Mouse (Mus musculus) urinary bladder, postnatal 36 days (tissue): ENCODE measurements around the gene Phgdh.

ENCODE experiments used
- DNase-seq, 2 experiments: peaks; one replicate each; pipeline ENCODE4 v3.0.0; 2022; ENCODE audit warnings: low spot score in 2 of 2, mixed read lengths in 1 of 2

The Phgdh gene

GRCm38 (mm10) chr3:98348106-98348505 lies 8.3 kb upstream of the Phgdh start:
- DNase-seq = no peak

DNA sequence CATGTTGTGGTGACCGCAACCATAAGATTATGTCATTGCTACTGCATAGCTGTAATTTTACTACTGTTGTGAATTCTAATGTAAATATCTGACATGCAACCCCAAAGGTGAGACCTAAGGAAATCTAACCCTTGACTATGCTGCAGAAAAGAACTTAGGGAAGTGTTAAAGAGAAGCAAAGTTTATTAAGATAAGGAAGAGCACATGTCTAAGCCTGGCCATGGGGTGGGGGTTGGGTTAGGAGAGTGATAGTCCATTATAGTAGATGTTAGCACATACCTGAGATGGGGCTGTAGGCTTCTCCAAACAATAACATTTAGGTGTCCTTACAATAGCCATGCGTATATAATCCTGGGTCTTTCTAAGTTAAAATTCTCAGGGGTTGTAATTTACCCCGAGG lies 3.4 kb upstream of the Phgdh start:
- DNase-seq = no peak

- no peak for DNase-seq
Measured at GRCm38 (mm10) chr3:98340818-98341594, 1.2 kb upstream of the Phgdh start.

DNA sequence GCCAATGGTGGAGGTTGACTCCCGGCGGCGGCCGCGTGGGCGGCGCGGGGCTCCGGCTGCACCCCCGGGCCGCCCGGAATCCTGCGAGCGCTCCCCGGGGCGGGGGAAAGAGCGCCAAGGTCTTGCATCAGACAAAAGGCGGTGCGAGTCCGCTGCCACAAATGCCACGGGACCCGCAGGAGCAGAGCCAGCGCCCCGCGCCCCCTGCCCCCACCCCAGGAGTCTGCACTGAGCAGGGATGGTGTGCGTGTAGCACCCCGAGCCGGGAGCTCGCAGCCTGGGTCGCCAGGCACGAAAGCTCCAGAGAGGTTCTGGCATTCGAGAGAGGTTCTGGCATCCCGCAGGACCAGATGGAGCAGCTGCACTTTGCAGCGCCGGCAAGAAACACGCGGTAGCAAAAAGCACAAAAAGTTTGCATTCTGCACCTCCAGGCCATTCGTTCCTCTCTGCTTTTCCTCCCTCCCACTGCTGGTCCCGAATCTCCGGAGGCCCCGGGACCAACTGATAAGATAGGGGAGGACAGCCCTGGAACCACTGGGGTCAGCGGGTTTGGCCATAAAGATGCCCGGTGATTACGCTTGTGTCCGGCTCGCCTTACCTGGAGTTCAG lies 589 bp downstream of the Phgdh start:
- peak; percentile 38 to 61 for DNase-seq

DNA sequence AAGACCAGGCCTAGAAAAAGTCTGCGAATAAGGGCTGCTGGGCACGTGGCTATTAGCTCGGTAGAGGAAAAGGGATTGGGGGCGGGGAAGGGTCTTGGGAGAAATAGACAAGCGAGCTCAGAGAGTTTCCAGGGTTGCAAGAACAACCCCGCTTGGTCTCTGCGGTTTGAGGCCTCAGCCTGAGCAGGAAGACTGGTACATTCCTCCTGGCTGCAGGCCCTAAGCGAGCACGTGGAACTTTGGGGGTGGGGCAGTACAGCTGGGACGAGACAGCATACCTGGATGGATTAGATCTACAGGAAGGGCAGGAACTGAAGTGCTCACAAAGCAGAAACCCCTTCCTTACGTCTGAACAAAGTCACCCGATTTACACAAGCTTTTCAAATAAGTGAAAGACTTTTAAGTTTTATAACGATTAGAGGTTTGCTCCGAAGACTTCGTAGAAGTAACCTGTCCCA lies 1.2 kb downstream of the Phgdh start:
- DNase-seq = peak; percentile 64 to 69

DNA sequence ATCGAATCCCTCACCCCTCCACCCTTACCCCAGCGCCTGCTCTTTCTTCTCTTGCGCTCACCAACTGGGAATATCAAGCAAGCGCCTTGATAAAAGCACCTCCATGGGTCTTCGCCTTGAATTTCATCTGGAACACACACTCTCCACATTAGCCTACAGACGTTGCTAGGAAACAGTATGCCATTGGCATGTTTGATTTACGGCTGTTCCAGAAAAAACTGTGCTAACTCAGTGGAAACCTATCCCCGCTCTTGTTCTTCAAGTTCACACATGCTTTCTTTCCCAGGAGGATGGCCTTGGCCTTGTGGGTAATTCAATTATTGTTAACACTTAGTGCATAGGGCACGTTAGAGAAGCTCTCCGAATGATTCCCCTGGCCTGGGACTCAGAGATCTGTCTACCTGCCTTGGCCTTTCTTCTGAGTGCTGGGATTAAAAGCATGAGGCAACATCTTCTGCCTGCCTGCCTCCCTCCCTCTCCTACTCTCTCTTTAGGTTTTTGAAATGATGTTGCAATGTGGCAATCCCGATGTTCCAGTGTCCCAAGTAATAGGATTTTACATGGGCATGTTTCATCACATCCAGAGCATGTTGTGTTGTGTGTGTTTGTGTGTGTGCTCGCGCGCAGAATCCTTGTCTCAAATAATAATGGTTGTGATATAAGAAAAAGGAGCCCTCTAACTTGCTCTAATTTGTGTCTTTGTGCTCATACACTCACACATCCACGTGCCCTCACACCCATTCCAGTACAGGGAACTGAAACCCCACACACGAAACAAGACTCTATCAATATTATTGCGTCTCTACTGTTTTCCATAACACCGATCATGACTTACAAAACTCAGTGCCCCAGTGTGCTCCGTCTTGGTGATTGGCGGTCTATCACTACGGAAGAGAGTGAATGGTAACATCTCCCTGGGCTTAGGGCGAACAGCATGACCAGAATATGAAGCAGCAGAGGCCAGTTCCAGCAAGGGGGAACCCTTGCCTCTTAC lies 2.8 kb downstream of the Phgdh start:
- no peak for DNase-seq

- DNase-seq = no peak
Measured at GRCm38 (mm10) chr3:98335886-98336285, 3.9 kb downstream of the Phgdh start.

DNA sequence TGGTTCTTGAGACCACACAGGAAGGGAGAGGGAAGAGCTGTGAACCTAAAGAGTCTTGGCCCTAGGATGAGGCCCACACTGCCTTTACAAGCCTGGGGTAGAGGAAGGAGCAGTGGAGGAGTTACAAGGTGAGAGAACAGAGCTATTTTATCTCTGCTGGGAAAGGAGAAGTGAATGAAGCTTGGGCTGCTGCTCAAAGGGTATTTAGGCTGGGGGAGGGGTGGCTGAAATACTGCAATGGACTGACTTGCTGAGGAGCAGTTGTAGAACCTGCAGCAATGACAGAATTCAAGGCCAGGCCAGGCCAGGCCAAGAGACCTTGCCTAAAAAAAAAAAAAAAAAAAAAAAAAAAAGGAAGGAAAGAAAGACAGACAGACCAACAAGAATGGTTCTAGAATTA lies 4.5 kb downstream of the Phgdh start:
- DNase-seq = no peak

DNA sequence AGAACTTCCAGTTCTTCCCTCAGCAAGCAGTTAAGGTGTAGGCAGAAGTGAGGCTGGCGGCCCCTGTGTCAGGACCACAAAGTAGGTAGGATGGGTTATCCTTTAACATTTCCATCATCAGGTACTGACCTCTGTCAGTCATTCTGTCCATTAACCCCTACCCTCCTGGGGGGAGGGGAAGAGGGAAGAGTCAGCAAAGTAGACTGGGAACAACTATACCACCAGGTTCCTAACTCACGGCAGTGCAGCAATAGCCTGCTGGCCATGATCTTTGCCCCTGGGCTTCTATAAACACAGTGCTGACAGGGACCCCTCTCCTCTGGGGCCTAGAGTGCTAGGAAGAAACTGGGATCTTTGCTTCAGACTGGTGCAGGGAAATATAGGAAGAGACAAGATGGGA lies 5.8 kb downstream of the Phgdh start:
- no peak for DNase-seq

- no peak for DNase-seq
Measured at GRCm38 (mm10) chr3:98324235-98324634, 15.6 kb downstream of the Phgdh start.

- no peak for DNase-seq
Measured at GRCm38 (mm10) chr3:98322209-98322608, 17.6 kb downstream of the Phgdh start.

- DNase-seq = no peak
Measured at GRCm38 (mm10) chr3:98319190-98319589, 20.6 kb downstream of the Phgdh start.

- DNase-seq = no peak
Measured at GRCm38 (mm10) chr3:98317143-98317542, 22.6 kb downstream of the Phgdh start.

DNA sequence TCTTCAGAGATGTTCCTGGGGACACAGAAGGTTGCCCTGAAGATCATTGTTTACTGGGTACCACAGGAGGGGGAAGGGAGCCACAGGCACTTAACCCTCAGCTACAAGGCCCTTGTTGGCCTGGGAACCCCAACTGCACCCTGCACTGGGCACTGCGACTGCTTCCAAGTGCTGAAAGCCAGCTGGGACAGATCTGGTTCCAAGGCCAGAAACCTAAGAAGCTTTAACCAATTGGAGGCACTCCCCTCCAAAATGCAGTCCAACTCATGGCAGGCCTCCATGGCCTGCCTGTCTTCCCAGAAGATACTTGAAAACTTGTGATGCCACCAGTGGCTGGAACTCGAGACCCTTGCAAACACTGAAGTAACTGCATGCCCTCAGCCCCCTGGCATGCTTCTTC lies 24.6 kb downstream of the Phgdh start:
- no peak for DNase-seq

GRCm38 (mm10) chr3:98313294-98314155 lies 26.3 kb downstream of the Phgdh start:
- no peak for DNase-seq

DNA sequence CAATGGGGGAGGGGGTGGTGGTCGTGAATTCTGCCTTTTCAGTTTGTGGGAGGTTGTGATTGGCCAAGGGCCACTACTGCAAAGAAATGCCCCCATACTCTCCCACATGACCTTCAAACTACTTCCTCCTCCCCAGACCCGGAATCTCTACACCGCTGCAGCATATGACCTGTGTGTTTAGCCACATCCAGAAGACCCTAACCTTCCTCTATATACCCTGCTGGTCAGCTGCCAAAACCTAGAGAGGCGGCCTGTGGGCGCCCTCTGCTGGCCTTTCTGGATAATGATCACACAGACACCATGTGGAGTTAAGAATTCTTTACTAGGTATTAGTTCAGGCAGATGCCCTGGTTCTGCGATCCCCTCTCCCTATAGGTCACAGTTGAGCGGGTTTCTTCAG lies 26.9 kb downstream of the Phgdh start:
- peak; percentile 18 to 51 for DNase-seq

DNA sequence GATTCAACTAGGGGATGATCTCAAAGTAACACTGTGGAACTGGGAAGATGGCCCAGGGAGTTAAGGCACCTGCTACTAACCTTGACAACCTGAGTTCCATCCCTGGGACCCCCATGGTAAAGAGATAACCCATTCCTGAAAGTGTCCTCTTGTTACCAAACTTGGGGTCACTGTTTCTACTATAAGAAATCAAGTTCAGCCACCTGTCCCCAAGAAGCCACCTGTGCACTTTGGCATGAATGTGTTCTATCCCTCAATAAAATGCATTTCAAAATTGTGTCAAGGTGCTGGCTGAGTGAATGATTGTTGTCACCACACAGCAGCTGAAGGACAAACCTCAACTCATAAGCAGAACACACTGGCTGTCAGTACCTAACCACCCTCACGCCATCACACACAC lies 29.3 kb downstream of the Phgdh start:
- DNase-seq = no peak

- no peak for DNase-seq
Measured at GRCm38 (mm10) chr3:98308606-98309005, 31.2 kb downstream of the Phgdh start.

DNA sequence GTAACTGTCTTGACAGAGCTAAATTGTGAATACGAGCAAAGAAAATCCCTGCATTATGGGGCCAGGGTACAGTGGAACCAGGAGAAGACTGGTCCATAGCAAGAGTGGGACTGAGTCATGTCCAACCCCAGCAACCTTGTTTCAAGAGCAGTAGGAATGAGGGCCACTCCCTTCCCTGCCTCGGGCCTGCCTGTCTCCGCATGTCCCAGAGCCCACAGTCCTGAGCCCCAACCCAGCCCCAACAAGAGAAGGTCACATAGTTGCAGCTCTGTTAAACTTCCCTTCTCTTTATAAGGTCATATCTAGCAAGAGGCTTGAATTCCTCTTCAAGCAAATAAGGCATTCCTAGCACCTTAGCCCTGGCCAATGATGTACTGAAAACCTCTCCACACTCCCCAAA lies 38.0 kb downstream of the Phgdh start:
- peak; percentile 20 to 55 for DNase-seq

DNA sequence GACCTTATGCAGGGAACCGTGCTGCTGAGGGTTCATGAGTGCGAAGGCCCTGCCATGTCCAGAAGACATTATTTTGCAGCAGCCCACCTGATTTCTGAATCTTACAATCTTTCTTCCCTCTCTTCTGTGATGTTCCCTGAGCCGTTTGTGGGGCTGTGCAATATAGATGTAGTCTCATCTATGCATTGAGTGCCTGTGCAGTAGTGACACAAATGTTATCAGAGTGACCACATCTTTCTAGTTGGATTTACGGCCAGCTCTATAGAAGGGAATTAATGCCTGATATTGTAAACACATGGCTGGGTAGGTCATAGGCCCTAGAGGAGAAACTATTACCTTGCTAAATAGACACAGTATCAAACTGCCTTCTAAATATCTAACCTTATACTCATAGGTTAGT lies 39.5 kb downstream of the Phgdh start:
- DNase-seq = no peak

DNA sequence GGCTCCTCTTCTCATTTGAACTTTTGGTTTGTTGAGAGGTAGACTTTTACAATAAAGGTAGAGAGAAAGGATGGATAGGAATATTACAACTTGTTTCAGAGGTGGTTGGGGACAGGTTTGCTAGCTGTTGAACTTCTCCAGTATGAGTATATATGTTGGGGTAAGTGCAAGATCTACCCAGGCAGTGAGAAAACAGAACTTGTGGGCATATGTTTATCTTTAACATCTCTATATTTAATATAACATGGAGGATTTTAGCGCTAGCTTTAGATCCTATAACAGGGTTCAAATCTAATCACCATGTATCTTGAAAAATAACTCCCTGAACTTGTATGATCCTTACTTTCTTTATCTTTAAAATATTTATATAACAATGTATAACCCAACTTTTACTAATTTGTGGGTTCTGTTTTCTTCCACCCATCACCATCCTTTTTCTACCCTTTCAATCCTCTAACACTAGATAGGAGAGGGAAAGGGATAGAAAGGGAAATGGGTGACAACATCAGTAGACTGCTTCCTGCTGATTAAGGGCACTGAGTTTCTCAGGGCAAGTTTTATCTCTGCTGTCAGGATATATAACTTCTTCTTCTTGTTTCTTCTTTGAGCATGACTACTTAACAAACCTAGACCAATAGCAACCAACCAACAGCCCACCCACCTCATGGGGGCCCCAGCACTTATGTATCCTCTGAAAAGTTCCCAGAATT lies 40.2 kb downstream of the Phgdh start:
- DNase-seq = no peak
